Mouse (Mus musculus) midbrain, postnatal 0 days (tissue): ENCODE measurements around the gene Phf11b. TPM values are rescaled to one million over a fixed set of nuclear protein-coding genes. Genes with fewer than 3 reads are reported as not detected.
"Not testable (repeated sequence)": the region's sequence is repeated elsewhere in the genome, so short reads cannot be mapped to it uniquely, and the experiment has no call there.

Source experiments
- ATAC-seq: fragments of 200-750 bp; cut with Nextera tagmentation; 2 replicates; pipeline ENCODE4 v1.8.0; 2017; ENCODE audit warnings: moderate number of reproducible peaks, mild to moderate bottlenecking, moderate TSS enrichment, moderate library complexity; ENCODE audit not compliant: low FRiP score
- DNase-seq: peaks from one replicate; pipeline ENCODE4 v3.0.0-alpha.2; 2015; ENCODE audit warnings: low spot score
- H3K27ac ChIP-seq: fragments of 300-500 bp; sonication (generic); 2 replicates; pipeline ENCODE4 v1.5.1; 2014; ENCODE audit warnings: low read depth, mild to moderate bottlenecking, low read length, mixed read lengths
- H3K27me3 ChIP-seq: fragments of 300-500 bp; sonication (generic); 2 replicates; pipeline ENCODE4 v1.6.1; 2014; ENCODE audit warnings: low read length, control low read depth, mixed read lengths; ENCODE audit not compliant: insufficient read depth
- H3K36me3 ChIP-seq: fragments of 300-500 bp; sonication (generic); 2 replicates; pipeline ENCODE4 v1.6.1; 2014; ENCODE audit warnings: low read length, control low read depth, mixed read lengths; ENCODE audit not compliant: insufficient read depth
- H3K4me1 ChIP-seq: fragments of 300-500 bp; sonication (generic); 2 replicates; pipeline ENCODE4 v1.6.1; 2014; ENCODE audit warnings: mild to moderate bottlenecking, control low read depth, antibody characterized with exemption, low read length, mixed read lengths; ENCODE audit not compliant: insufficient read depth
- H3K4me2 ChIP-seq: fragments of 300-500 bp; sonication (generic); 2 replicates; pipeline ENCODE4 v1.6.1; 2014; ENCODE audit warnings: low read depth, mild to moderate bottlenecking, low read length, mixed read lengths; ENCODE audit not compliant: poor library complexity, severe bottlenecking
- H3K4me3 ChIP-seq: fragments of 300-500 bp; sonication (generic); 2 replicates; pipeline ENCODE4 v1.5.1; 2014; ENCODE audit warnings: low read depth, mild to moderate bottlenecking, low read length, moderate library complexity
- H3K9ac ChIP-seq: fragments of 300-500 bp; sonication (generic); replicated peaks from 2 replicates; pipeline ENCODE4 v1.6.1; 2014; ENCODE audit warnings: mild to moderate bottlenecking, low read length, moderate library complexity, mixed read lengths; ENCODE audit not compliant: poor library complexity, severe bottlenecking
- H3K9me3 ChIP-seq: fragments of 300-500 bp; sonication (generic); 2 replicates; pipeline ENCODE4 v1.6.1; 2016; ENCODE audit warnings: low read length, control low read depth
- CTCF ChIP-seq: IDR thresholded peaks from 2 replicates; pipeline ENCODE4 v1.5.1; 2016; ENCODE audit warnings: antibody characterized with exemption, mild to moderate bottlenecking
- WGBS: fragments of 180-500 bp; shearing (Covaris S2); extraction: QIAGEN DNeasy Blood & Tissue Kit; methylation state at CpG from one replicate; pipeline ENCODE4 v1.1.7; 2014; 5-methylcytosine and 5-hydroxymethylcytosine counted together
- polyA plus RNA-seq: library from polyadenylated mRNA; unstranded; fragments of >200 nt; fragmentation: Nextera tagmentation; extraction: Ambion mirVana; gene quantifications from 2 replicates; pipeline ENCODE4 v1.2.1, GENCODE M21; 2015
- total RNA-seq: library from RNA; depleted of rRNA; stranded (reverse); fragments of >200 nt; gene quantifications from 2 replicates; pipeline ENCODE4 v1.2.3, GENCODE M21; 2014; rRNA removed

Gene Phf11b
- total RNA-seq = 0.27 TPM in 1 of 2 replicates, not detected in the other
- polyA plus RNA-seq = 0.17 and 0.23 TPM in 2 replicates

DNA sequence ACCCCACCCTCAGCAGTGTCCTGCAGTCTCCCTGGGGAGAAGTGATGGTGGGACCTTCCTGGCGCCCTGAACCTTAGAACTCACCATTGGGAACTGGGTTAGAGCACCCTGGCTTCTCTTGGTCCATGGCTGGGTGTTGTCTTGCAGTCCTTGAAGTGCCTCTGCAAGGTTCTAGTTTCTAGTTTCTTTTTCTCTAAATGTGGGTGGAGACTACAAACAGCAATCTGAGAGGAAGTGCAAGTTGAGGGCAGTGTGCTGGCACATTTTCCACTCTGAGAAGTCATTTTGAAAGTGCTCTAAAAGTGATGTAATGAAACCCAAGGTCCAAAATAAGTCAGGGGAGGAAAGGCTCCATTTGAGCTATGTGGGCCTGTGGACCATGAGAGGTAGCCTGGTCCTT is at the start of gene Phf11b:
TSS of gene Phf11b (minus strand) at position 163 of the 400 bp plus-strand sequence.
- H3K9me3 ChIP-seq, H3K27me3 ChIP-seq, H3K9ac ChIP-seq, ATAC-seq, H3K4me1 ChIP-seq, DNase-seq, H3K36me3 ChIP-seq, H3K4me2 ChIP-seq, H3K27ac ChIP-seq, H3K4me3 ChIP-seq: not testable (repeated sequence)
- 57% methylated on average over 1 of the region's 1 CpGs for WGBS

DNA sequence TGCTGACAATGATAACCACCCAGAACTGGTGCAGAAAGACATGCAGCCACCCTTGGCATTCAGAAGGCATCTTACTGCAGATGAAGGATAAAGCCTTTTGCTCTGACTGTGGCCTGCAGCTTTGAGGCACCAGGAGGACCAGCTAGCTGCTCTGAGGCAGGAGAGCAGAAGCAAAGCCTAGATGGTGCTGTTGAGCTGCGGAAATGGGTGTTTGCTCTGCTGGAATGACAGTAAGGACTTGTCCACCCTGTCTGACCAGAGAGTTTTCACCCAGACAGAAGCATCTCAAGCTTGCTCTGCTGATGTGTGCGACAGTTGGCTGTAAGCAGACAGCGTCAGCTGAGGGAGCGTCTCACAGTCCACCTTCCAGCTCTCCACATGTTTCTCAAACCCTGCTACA is 49.0 kb upstream of the Phf11b start:
- not testable (repeated sequence) for DNase-seq

DNA sequence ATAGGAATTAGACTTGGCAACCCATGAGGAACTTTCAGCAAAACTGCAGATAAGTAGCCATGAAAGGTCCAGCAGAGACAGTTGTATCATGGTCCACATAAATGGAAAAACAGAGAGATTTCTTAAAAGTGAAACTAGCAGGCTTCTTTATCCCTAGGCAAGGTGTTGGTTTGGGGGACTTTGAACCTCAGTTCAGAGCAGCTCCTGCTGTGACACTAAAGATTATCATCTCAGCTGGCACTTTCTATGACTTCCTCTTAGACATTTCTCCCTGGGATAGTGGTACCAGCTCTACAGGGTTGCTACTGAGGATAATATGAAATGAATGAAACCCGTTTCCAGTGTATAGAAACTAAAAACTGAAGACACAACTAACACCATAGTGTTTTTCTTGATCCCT is 48.4 kb upstream of the Phf11b start:
- H3K4me3 ChIP-seq = no peak overlapping the region
- H3K4me2 ChIP-seq = no peak overlapping the region
- H3K4me1 ChIP-seq = no peaks in the 10 kb centered on the region
- H3K9ac ChIP-seq = no peak overlapping the region
- DNase-seq = no peak
- H3K27ac ChIP-seq = no peak overlapping the region
- no peak for TF ChIP-seq CTCF
- H3K9me3 ChIP-seq = no peaks in the 10 kb centered on the region
- no peaks in the 10 kb centered on the region for H3K27me3 ChIP-seq
- H3K36me3 ChIP-seq = no peaks in the 10 kb centered on the region
- 58% methylated on average over 1 of the region's 1 CpGs for WGBS
- ATAC-seq = no peak

More for the DNA sequence above, 49.0 kb upstream of the Phf11b start:
- not testable (repeated sequence) for H3K4me3 ChIP-seq, H3K4me2 ChIP-seq, H3K4me1 ChIP-seq, H3K9me3 ChIP-seq, H3K36me3 ChIP-seq, H3K9ac ChIP-seq, H3K27me3 ChIP-seq, H3K27ac ChIP-seq, ATAC-seq
- peak; percentile 53 for TF ChIP-seq CTCF
- WGBS = 77% methylated on average over 4 of the region's 4 CpGs

DNA sequence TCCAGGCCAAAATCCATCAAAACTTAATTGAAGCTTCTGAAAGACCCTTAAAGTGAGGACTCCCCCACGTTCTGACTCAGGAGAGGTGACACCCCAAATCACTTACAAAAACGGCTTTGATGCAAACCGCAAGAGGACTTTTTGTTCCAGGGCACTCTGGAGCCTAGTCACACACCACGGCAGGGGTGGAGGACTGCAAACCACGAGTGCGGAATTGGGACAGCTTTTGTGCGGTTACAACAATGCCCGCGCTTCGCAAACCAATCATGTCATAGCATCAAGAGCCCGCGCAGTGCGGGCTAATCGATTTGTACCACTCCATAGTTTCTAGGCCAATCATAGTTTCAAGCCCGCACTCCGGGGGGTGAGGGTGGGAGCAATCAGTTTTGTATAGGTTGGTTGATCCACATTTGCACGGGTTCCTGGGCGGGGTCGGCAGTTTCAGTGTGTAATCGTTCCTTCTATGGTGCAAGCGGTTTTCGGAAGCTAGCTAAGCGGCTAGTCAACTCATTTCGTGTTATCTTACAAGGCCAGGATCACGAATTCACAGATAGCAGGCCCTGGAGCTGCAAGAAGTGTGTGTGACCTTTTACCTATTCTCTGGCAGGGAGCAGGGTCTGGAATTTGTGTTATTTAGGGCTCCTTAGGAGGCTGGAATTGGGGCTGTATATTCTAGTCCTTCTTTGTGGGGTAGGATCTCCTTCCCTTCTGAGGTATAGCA is 29.4 kb upstream of the Phf11b start:
- 93% methylated on average over 25 of the region's 25 CpGs for WGBS
- ATAC-seq = no peak

DNA sequence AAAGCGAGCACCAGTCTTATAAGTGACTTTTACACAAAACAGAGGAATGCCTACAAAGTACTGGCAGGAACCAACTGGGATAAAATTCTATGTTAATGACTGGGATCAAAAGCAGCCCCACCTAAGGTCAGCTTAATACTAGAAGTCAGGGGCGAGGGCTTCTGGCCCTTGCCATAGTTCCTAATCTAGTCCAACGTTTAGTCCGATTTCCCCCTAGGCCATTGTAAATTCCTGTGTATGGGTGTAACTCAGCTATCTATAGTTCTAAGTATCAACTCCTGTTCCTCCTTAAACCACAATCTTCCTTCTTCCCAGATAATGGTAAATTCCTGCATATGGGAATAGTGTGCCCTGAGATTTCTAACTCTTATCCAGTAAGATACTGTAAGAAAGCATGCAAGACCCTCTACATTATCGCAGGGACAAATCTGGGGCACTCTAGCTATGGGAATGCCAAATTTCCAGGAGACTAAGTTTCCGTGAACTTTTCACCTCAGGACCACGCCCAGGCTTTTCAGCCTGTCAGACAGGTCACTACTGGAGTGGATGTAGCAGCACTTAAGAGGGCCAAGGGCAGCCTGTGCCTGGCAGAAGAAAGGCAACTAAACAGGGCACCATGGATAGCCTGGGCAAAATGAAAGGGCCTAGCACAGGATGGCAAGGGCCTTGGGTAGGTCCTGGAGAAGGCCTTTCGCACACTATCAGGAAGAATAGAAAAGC is 25.4 kb upstream of the Phf11b start:
- Histone ChIP-seq H3K27me3 (no peaks in the 10 kb centered on the region), H3K4me3 (no peak overlapping the region), H3K9me3 (no peaks in the 10 kb centered on the region; the same call in 1 of the 2 replicates), H3K4me1 (no peaks in the 10 kb centered on the region), H3K4me2 (no peak overlapping the region), H3K9ac (no peak overlapping the region), H3K36me3 (no peaks in the 10 kb centered on the region), H3K27ac (no peak overlapping the region)
- no peak for DNase-seq
- no peak for TF ChIP-seq CTCF
- WGBS = 89% methylated on average over 8 of the region's 8 CpGs
- ATAC-seq = no peak

More for the DNA sequence above, 29.4 kb upstream of the Phf11b start:
- no peaks in the 10 kb centered on the region; the same call in 1 of the 2 replicates for H3K9me3 ChIP-seq
- no peaks in the 10 kb centered on the region for H3K27me3 ChIP-seq
- H3K4me2 ChIP-seq = no peak overlapping the region
- H3K27ac ChIP-seq = no peak overlapping the region
- no peaks in the 10 kb centered on the region for H3K4me1 ChIP-seq
- DNase-seq = no peak
- no peak for TF ChIP-seq CTCF
- no peaks in the 10 kb centered on the region for H3K36me3 ChIP-seq
- H3K9ac ChIP-seq = no peak overlapping the region
- H3K4me3 ChIP-seq = no peak overlapping the region

DNA sequence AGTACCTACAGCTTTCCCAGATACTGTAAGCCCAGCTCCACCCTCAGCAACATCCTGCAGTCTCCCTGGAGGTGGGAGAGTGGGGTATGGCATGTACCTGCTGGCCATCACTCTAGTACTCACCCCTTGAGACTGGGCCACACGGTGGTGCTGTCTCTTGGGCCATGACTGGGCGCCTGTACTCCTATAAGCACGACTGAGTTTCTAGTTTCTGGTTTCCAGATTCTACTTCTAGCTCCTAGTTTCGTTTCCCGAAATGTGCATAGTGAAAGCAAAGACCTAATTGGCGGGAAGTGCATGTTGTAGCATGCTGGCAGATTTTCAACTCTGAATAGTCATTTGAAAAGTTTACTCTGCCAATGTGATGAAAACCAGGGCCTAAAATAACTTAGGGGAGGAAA is 24.1 kb upstream of the Phf11b start, which contains the start of gene Phf11d:
TSS of gene Phf11d (minus strand) at position 227 of the 401 bp plus-strand sequence.
- no peaks in the 10 kb centered on the region for H3K4me1 ChIP-seq
- WGBS = 86% methylated on average over 6 of the region's 6 CpGs
- no peak within 1 kb of the TSS for H3K9ac ChIP-seq
- no peaks in the 10 kb centered on the region for H3K9me3 ChIP-seq
- no peak within 1 kb of the TSS for H3K27ac ChIP-seq
- H3K27me3 ChIP-seq = no peaks in the 10 kb centered on the region
- no peak for ATAC-seq
- no peak for TF ChIP-seq CTCF
- DNase-seq = peak; percentile 2
- no peak within 1 kb of the TSS for H3K4me3 ChIP-seq
- H3K4me2 ChIP-seq = no peak within 1 kb of the TSS
- H3K36me3 ChIP-seq = no peaks in the 10 kb centered on the region
